Mouse (Mus musculus) gonadal fat pad, adult 2 months (tissue): Measurements from ENCODE around the gene AI182371. TPM values are rescaled to one million over a fixed set of nuclear protein-coding genes. Genes with fewer than 3 reads are reported as not detected.

ENCODE experiments used
- DNase-seq: peaks from one replicate; pipeline ENCODE4 v3.0.0-alpha.2; 2012; ENCODE audit warnings: low read depth
- polyA plus RNA-seq: library from polyadenylated mRNA; depleted of rRNA; stranded (reverse); fragments of >200 nt; gene quantifications from 2 replicates; pipeline ENCODE4 v1.2.3, GENCODE M21; 2012; rRNA removed

Gene AI182371
- polyA plus RNA-seq = 0.39 and 0.54 TPM in 2 replicates

DNA sequence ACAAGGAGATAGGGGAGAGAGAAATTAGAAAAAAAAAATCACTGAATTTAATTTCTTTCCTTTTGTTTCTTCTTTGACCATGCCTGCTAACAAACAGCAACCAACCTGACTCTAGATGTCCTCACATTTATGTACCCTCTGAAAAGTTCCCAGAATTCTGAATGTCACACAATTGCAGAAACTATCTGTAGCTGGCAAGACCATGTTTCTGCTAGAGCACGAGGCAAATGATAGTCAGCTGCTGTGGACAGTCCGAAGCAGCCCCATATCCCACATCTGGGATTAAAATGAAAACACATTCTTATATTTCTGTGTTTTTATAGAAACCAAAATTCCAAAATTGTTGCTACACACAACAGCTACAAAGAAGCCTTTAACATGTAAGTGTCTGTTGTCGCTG, at the start of gene AI182371:
Gene AI182371, minus strand, starts transcription at position 101 of the 400 bp plus-strand sequence.
- DNase-seq = no peak

DNA sequence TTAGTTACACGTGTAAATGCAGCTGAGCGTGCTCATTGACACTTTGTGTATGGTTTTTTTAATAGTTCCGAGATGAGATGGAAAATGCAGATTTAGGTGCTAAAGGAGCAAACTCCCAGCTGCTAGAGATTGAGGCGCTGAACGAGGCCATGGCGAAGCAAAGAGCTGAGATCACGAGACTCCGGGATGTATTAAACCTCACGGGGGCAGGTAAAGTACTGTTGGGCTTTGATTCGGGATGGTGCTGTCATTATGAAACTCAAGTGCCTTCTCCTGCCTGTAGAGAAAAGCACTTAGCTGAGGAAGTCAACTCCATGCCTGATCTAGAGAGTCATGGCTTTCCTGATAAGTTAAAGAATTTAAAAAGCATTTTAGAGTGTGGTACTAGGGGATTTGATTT, 47.5 kb upstream of the AI182371 start:
- DNase-seq = no peak

DNA sequence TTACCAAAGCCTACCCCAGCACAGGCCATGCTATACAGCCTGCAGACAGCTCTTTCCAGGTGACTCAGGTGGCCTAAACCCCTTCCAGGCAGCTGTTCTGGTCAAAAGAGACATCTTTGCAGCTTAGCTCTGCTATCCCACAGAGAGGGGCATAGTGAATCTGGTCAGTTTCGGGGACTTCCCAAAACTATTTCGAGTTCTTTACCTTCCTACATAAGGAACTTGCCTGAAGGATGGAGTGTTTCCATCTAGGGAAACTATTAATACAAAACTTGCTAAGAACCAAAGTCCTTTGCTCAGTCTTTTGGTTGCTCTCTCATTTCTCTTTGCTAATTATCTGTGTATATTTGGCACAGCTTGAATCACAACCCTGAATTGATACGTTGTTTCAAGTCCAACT, 40.3 kb upstream of the AI182371 start:
- no peak for DNase-seq

DNA sequence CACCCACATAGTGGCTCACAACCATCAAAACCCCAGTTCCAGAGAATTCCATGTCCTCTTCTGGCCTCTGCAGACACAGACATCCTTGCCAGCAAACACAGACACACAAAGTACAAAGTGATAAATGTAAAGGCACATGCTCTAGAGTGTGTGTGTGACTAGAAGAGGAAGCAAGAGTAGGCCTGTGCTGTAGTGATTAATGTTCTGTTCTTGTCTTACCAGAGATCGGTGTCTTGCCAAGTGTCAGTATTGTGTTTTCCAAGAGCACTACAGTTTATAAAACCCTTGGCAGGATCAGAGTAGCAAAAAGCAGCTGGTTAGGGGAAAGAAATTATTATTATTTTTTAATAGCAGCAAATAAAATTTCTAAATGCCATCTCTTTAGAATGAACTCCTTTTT, 37.2 kb upstream of the AI182371 start:
- DNase-seq = no peak

DNA sequence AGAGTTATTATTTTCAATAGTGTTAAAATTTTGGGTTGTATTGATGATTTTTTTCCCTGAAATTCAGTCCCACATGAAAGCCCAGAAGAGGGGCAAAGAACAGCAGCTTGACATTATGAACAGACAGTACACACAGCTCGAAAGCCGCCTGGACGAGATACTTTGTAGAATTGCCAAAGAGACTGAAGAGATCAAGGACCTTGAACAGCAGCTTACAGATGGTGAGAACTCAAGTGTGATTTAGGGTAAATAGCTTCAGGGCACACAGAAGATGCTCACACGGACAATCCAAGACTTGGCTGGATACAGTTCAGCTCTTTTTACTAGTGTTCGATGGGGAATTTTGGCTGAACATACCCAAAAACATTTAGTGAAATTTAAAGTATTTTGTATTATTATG, 32.5 kb upstream of the AI182371 start:
- no peak for DNase-seq

DNA sequence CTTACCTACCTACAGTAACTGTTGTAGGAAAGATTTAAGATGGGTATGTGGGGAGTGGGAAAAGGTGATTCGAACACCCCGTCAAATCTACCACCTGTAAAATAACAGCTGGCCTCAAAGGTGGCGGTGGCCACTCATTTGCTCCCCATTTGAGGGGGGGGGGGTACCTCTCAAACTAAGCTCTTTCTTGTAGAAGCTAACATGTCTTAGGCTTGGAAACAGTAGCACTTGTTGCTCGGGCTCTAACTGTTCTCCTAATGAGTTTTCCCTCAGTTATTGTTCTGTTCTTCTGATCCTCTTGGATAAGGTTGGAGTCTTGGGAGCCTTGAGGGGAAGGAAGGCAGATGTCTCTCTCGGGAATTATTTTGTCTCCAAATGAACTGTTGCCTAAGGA, 31.3 kb upstream of the AI182371 start:
- no peak for DNase-seq

DNA sequence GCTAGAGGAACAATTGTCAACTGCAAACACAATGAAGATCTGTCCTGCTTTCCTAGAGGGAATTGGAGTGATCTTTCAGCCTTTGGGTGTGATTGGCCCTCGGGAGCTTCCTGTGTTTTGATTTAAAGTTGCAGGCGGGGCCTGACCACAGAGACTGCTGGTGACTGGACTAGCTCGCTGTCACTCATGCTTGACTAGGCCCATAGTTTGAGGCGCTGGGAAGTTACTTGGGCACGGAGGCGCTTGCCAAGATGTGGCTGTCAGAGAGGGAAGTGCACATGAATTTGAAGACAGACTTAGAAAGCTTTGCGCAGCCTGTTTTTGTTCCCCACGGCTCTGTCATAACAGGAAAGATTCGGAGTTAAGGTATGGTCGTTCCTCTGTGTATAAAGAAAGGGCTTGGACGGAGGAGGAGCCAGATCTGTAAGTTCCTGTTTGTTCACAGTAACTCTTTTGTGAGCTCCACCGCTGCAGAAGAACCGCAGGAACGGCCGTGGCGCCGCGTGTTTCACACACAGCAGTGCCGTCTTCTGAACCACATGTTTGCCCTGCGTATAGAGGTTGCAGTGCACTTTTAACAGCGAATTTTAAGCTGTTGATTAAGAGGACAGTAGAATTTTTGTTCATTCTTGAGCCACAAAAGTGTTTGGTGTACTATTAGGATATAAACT, 30.8 kb upstream of the AI182371 start:
- DNase-seq = no peak

DNA sequence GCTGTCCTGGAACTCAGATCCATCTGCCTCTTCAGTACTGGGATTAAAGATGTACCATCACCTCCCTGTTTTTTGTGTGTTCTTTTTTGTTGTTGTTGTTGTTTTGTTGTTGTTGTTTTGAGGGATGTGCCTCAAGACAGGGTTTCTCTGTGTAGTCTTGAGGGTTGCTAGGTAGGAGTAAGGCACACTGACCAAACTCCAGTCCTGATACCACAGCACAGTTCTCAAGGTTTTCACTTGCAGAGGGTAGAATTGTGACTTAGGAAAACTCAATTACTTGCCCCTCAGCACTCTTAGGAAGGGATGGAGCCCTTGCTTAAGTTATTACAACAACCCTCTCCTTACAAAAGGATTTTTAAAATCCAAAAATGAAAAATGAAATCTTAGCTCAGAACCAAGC, 30.1 kb upstream of the AI182371 start:
- DNase-seq = no peak

DNA sequence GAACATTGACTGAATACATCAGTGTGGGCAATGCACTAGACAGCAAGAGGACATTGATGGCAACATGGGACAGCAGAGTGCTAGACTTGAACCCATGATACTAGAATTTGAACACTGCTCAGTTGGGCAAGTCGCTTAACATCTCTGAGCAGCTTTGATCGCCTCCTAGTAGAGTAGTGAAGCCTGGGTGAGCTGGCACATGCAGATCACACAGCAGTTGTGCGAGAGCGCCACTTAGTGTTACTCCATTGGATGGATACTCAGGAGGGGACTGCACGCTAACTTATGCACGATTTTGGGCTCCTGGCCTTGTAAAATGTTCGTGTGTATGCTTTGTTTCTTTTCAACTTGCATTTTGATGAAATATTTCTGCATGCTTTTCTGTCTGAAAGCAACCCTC, 23.4 kb upstream of the AI182371 start:
- no peak for DNase-seq

DNA sequence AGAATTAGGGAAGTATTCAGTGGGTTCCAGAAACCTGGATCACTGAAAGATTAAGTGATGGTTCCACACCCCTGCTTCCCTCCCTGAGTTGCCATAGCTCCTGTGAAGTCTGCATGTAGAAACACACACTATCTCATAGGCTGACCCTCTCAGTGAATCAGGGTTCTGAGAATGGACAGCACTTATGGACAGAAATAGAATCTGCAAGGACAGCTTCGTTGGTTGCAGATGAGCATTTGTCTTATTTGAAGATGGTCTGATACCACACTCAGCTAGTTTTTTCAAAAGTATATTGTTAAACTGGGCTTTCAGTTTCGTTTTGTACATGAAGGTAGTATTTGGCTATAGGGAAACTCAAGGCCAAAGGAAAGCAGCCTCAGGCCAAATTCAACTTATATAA, 9.2 kb upstream of the AI182371 start:
- DNase-seq = no peak

DNA sequence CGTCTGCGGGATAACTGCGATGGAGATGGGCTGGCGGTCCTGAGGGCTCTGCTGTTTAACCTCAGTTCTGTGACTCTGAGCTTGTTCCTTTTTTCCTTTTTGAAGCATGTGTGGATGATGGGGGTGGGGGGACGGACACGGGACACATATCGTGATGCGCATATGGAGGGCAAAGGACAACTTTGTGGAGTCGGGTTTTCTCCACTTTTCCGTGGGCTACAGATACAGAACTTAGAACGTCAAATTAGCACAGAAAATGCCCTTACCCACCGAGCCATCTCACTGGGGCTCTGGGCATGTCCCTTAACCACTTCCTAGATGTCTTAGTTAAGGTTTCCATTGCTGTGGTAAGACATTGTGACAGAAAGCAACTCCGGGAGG, 8.6 kb upstream of the AI182371 start:
- DNase-seq = no peak

DNA sequence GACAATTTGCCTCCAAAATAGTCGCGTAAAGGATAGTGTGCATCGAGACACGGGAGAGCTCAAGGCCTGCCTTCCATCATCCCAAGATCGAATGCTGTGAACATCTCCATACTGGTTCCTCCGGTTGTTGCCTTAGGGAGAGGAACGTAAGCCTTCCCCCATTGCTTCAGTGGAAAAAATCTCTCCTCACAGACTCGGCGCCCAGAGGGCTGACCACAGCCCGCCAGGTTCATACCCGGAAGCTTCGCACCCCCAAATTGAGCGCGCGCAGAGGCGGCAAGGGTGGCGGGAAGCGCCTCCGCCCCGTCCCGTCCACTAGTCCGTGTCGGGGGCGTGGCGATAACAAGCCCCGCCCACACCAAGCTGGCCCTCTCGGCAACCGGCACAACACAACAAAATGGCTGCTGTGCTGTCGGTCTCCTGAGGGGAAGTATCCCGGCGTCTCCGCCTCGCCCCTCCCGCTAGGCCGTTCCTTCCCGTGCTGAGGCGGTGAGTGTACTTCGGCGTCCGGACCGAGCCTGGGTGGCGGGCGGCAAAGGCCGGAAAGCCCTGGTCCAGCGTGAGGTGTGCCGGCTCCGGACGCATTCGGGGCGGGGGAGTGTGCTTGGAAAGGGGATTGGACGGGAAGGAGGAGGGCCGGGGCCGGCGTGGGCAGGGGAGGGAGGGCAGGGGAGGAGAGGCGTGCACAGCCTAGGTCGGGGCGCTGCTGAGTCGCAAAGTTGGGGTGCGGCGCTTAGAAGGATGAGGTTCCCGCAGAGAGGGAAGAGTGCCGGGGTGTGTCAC, 8.0 kb upstream of the AI182371 start, which contains the start of gene Cntrl:
Gene Cntrl, plus strand, starts transcription at position 352 of the 783 bp plus-strand sequence.
- DNase-seq = no peak

DNA sequence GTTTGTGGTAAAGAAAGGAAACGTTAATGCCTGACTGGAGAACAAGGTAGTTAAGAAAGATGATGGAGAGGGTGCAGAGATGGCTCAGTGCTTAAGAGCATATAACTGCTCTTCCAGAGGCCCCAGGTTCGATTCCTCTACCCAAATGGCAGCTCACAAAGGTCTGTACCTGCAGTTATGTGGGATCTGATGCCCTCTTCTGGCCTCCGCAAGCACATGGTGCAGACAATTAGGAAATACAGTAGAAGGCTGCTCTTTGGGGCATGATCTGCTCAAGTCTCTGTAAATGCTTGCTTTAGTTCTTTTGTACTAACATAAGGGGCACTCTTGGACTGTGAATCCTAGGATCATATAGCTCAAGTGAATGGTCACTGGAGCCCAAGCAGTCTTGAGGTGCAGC, 7.4 kb upstream of the AI182371 start:
- no peak for DNase-seq

DNA sequence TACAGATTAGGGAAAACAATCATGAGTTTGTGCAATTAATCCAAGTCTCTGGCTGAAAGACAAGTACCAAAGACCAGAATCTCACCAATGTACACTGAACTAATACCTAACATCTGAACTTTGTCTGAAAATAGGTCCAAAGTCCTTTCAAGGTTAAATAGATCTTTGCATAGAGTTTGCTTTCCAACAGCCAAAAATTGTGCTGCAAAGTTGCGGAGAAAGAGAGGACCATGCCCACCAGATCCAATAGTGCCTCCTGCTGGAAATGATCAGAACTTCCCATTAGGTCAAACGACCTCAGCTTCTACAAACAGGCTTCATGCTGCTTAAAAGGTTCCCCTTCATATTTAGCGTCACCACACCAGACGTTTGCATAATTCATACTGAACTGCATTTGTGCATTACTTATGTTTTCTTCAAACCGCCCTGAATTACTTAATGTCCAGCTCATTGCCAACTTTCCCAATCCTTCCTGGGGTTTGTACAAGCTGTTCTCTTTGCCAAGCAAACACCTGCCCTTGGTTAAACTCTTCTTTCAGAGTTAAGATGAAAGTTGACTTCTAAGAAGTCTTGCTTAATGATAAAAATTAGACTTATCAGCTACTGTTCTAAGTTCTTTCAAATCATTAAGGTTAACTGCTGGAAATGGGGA, 6.8 kb upstream of the AI182371 start:
- DNase-seq = no peak

DNA sequence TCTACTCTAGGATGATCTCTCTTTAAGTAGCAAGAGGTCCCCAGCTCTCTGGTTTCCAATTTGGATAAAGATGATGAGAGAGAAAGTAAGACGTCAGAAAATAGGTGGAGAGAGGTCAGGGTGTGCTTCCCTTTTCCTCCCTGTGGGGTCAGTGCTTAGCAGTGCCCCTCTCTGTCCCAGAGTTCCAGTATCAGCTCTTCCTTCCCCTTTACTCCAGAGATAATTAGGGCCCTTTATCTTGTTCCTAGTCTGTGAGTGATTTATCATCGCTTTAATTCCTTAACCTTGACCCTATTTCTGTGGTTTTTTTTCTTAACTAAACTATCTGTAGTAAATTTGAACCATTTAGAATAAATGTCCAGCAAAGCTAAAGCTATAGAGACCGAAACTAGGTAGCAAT, 3.5 kb upstream of the AI182371 start:
- no peak for DNase-seq

DNA sequence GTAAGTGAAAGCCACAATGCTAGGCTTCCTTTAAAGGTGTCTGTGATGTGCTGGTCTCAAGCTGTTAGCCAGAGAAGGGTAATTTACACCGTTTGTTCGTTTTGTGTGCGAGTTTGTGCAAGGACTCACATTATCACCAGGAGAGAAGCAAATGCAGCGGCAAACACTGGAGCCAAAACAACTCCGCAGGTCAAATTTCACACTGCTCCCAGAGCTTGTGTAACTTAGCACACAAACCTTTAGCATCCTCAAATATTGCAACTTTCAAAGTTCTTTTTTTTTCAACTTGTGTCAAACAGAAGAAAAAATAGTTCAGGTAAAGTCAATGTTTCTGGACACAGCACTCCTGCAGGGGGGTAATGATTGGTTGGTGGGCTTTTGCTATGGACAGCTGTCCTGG, 2.2 kb upstream of the AI182371 start:
- no peak for DNase-seq

DNA sequence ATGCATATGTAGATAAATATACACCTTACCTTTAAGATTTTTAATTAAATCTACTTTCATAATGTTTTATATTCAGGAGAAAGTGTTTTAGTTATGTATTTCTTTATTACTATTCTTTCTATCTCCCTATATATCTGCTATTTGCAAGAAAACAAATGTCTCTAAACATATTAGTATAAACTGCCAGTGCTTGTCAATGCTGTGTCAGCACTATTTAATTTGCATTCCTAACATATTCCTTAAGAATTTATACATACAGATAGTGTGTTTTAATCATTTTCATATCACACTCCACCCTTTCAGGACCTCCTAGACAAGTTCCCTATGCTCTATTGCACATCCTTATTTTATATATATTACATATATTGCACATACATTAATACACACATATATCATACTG, 1.4 kb upstream of the AI182371 start:
- no peak for DNase-seq

DNA sequence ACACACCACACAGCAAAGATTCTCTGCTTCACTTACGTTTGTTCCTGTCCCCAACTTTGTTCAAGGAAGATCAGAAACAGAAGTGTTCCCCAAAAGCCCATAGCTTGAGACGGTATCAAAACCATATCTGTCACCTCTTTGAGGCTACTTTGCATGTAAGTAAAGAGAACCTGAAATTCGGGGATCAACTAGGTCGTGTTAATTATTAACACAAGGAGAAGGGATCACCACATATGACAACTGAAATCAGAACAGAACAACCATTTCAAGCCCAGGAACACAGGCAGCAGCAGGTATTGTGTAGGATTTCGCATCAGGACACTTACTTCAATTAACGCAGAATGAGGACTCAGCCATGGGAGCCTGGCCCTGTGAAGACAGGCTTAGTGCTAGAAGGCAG, 814 bp downstream of the AI182371 start:
- no peak for DNase-seq

DNA sequence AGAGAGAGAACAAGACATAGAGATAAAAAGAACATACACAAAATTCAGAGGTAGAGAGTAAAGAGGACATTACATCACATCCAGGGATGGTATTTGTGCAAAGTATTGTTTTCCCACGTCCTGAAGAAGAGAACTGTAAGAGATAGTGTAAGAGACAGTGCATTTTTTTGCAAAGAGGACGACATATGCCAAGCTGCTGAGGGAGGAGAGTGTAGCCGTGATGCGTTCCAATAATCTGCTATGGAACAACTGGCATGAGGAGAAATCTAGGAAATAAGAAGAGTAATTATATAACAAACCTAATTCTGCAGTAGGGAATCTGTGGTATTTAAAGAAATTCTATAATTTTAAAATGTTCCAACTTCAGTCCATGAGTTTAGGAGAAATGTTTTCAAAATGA, 13.9 kb downstream of the AI182371 start:
- no peak for DNase-seq

DNA sequence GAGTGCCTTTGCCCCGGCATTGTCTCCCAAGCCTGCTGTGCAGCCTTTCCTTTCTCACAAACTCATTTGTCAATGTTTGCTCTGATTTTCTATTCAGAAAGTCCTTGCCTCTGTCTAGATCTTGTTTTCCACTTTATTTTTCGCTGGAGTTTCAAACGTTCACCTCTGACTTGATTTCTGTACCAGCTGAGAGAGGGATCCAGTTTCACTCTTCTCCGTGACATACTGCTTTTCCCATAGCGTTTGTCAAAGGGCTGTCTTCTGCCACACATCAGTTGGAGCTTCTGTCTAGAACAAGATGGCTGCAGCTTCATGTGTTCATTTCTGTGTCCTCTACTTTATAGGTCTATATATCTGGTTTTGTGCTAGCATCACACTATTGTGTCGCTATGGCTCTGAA, 22.2 kb downstream of the AI182371 start:
- DNase-seq = no peak

DNA sequence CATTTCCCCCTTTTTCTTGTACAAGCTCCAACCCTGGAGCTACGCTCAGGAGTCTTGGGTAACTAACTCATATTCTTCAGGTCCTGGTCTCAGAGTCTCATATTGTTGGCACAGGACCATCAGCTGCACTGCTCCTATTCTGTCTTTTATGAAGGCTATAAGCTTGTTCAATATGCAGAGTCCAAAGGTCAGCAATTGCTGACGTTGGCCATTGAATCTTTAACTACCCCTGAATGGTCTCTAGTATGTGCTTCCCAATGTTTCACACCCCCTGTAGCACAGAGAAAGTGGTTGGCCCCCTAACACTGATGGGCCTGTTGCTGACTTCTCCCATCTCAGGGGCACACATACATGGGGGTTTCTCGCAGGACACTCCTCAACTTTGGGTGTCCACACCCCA, 27.0 kb downstream of the AI182371 start:
- no peak for DNase-seq

DNA sequence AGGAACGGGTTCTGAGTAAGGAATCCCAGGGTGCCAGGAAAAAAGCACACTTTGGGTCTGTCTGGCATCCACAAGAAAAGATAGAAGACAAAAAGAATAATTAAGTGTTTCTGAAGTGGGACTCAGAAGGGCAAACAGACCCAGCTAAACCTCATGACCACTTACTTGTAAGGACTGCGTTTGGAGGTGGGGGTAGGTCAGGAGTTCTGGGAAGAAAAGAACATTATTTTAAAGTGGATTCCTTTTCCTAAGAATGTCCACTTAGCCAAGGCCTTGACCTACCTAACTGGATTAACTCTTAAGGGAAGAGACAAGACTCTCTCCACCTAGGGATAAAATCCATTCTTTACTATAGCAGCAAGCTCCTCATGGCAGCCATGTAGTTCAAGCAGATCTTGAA, 28.8 kb downstream of the AI182371 start:
- no peak for DNase-seq

DNA sequence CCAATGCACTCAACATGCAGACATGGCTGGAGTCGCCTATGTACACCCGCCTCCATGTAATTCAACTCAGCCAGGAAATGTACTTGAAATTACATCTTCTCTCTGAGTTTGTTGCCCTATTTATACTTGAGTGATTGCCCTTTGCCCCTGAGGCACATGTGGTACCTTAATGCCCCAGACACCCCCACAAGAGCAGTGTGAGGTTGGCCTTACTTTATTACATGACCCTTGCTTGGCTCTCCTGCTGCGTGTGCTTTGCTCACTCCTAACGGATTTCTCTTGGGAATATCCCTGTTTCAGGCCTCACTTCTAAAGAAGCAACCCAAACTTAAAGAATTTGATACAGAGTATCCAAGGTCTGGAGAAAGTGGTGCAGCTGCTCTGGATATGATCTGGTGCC, 31.1 kb downstream of the AI182371 start:
- DNase-seq = no peak
